Comparison of ENCODE assay signal across 18 mouse cellular contexts in the genomic region with DNA sequence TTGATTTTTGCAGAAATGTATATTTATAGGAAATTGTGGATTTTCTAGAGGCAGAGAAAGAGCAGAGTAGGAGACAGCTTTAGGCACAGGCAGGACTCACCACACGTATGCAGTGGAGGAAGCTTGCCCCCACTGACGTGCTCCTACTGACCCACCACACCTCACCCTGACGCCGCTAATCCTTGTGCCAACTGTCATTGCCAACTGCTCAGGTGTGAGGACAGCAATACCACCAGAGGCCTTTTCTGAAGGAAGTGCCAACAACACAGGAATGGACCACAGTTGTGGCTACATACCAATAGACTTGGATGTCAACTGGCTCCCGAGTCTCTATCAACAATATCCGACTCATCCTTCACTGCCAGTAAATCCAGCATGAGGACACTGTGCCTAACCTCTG.
DNase-seq lines count a peak whose midpoint lies in the region; ATAC-seq lines count a peak whose summit lies in the region.
"Had no signal": no experiment of that assay in that cellular context is flagged by ENCODE, and none has a peak within 500 bp of the region (broad histone marks: within the 10 kb centered on the region; RNA-seq: fewer than 3 reads in every experiment).

No protein-coding gene starts in this region.

- intact Hi-C loops in left cerebral cortex, postnatal 4 days (cut with DNase I), result no loop called here
- intact Hi-C loops in left cerebral cortex, postnatal 10 days (cut with DNase I), result no loop called here

- no peak for ATAC-seq in cerebellum, adult (ENCODE audit: insufficient number of reproducible peaks, low FRiP score, low TSS enrichment)
- ATAC-seq: CD4-positive, CD25-positive, alpha-beta regulatory T cell, adult 4 months; forebrain, embryonic 15.5 days; hindbrain, embryonic 16.5 days; intestine, embryonic 15.5 days had no signal

- peak; percentile 68 to 75 for DNase-seq in cerebellum, postnatal 10 days
- no peak for DNase-seq in cerebellum, postnatal 4 days (ENCODE audit: low spot score in 2 of 2)
- peak; percentile 10 to 19 for DNase-seq in cerebellum, postnatal 36 days
- peak; percentile 27 for DNase-seq in left cerebral cortex, postnatal 4 days
- no peak for DNase-seq in left cerebral cortex, postnatal 10 days (ENCODE audit: extremely low spot score in 1 of 2, low spot score in 2 of 2)
- DNase-seq: adrenal gland, adult 2 months; adrenal gland, postnatal 14 days; gastrocnemius, postnatal 10 days; gastrocnemius, postnatal 36 days; heart, postnatal 10 days; heart, postnatal 36 days; kidney, adult 11 months; kidney, adult 8-10 months had no signal

Comparison
In these comparisons a context has a peak if more than half of its experiments do, and no peak if none do; other contexts are left out.
1. DNase-seq: peak in cerebellum, postnatal 10 days (2 of 2), cerebellum, postnatal 36 days (2 of 2) and left cerebral cortex, postnatal 4 days (single experiment); none in cerebellum, postnatal 4 days (0 of 2) and left cerebral cortex, postnatal 10 days (0 of 2).